Mouse (Mus musculus) cerebellum, adult 2 months (tissue): ENCODE results near the gene Tmem233.

ENCODE experiments used
- CTCF ChIP-seq: fragments of 200-500 bp; IDR thresholded peaks from 2 replicates; pipeline ENCODE4 v1.5.1; 2011; ENCODE audit warnings: low read depth, mild to moderate bottlenecking, control low read depth, low read length, moderate library complexity, borderline replicate concordance; ENCODE audit not compliant: insufficient read depth
- POLR2A ChIP-seq: fragments of 200-500 bp; IDR thresholded peaks from 2 replicates; pipeline ENCODE4 v1.6.1; 2011; ENCODE audit warnings: low read length, control low read depth, borderline replicate concordance; ENCODE audit not compliant: insufficient read depth

DNA sequence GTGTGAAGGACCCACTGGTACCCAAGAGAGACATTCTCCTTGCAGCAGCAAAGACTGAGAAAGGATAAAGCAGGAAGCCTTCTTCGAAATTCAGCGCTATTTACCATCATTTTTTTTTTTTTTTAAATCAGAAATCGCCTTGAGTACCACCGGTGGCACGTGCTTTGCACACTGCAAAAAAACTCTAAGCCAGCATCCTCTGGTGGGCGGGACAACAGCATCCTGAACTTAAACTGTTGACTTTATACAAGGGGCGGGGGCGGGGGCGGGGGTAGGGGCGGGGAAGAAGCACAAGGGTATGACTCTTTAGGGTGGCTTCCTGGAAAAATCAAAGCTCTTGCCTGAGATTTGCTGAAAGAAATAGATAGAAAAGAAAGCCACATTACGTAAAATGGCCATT, 43.3 kb downstream of the Tmem233 start:
- no peak for TF ChIP-seq POLR2A
- no peak for TF ChIP-seq CTCF
